Mouse (Mus musculus): ENCODE data around the gene Gm21083.
"Not testable (repeated sequence)": the region's sequence is repeated elsewhere in the genome, so short reads cannot be mapped to it uniquely, and the experiment has no call there.

Gm21083 gene

GRCm38 (mm10) chr5:15628136-15628535 lies 51.0 kb downstream of the Gm21083 start:
- DNase-seq (ENCODE audit: low spot score), result not testable (repeated sequence)

- peak; percentile 43 for DNase-seq (ENCODE audit: low spot score)
Measured at GRCm38 (mm10) chr5:15630068-15630467, 52.9 kb downstream of the Gm21083 start.
